In the genomic region with DNA sequence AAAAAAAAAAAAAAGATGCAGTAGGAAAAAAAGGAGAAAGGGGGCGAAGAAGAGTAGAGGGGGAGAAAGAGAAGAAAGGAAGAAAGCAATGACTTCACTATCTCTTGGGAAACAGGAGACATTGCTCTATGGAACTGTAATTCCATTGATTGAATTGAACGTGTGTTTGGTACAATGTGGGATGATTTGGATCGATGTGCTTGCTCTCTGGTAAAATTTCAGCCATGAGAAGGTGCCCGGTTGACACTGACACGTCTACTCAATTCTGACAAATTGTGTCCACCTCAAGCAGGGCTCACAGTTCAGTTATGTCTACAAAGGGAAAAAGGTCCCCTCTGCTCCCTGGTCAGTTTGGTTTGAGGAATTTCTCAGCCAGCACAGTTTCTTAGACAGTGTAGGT, we compare ENCODE assay signal across 32 mouse cellular contexts.
"Had no signal": no experiment of that assay in that cellular context is flagged by ENCODE, and none has a peak within 500 bp of the region (broad histone marks: within the 10 kb centered on the region; RNA-seq: fewer than 3 reads in every experiment).

No protein-coding gene starts in this region.

- H3K4me3 ChIP-seq: left cerebral cortex, adult 2 months; limb, embryonic 10.5 days; limb, embryonic 12.5 days; limb, embryonic 13.5 days; limb, embryonic 15.5 days; liver, embryonic 13.5 days; liver, embryonic 15.5 days; lung, embryonic 15.5 days; megakaryocyte, embryonic 14.5 days; midbrain, embryonic 10.5 days; midbrain, embryonic 12.5 days; midbrain, embryonic 13.5 days; midbrain, embryonic 15.5 days; myocyte; neural tube, embryonic 12.5 days had no signal

- H3K27me3 ChIP-seq: limb, embryonic 12.5 days; limb, embryonic 13.5 days; limb, embryonic 15.5 days; liver, embryonic 13.5 days; liver, embryonic 15.5 days; lung, embryonic 15.5 days; megakaryocyte, embryonic 14.5 days; midbrain, embryonic 12.5 days; midbrain, embryonic 13.5 days; midbrain, embryonic 15.5 days; neural tube, embryonic 12.5 days had no signal

- H3K4me1 ChIP-seq: limb, embryonic 10.5 days; limb, embryonic 12.5 days; limb, embryonic 13.5 days; limb, embryonic 15.5 days; liver, embryonic 13.5 days; liver, embryonic 15.5 days; lung, embryonic 15.5 days; megakaryocyte, embryonic 14.5 days; midbrain, embryonic 10.5 days; midbrain, embryonic 12.5 days; midbrain, embryonic 13.5 days; midbrain, embryonic 15.5 days; neural tube, embryonic 12.5 days had no signal

- H3K36me3 ChIP-seq: limb, embryonic 10.5 days; limb, embryonic 12.5 days; limb, embryonic 13.5 days; limb, embryonic 15.5 days; liver, embryonic 13.5 days; liver, embryonic 15.5 days; lung, embryonic 15.5 days; midbrain, embryonic 10.5 days; midbrain, embryonic 12.5 days; midbrain, embryonic 13.5 days; midbrain, embryonic 15.5 days; neural tube, embryonic 12.5 days had no signal

- H3K4me2 ChIP-seq: limb, embryonic 12.5 days; limb, embryonic 13.5 days; limb, embryonic 15.5 days; liver, embryonic 11.5 days; liver, embryonic 13.5 days; liver, embryonic 15.5 days; lung, embryonic 14.5 days; lung, embryonic 15.5 days; midbrain, embryonic 11.5 days; midbrain, embryonic 12.5 days; midbrain, embryonic 13.5 days; midbrain, embryonic 15.5 days; neural tube, embryonic 12.5 days had no signal

- H3K27ac ChIP-seq: left cerebral cortex, adult 2 months; limb, embryonic 10.5 days; limb, embryonic 12.5 days; limb, embryonic 13.5 days; limb, embryonic 15.5 days; liver, embryonic 13.5 days; liver, embryonic 14.5 days; liver, embryonic 15.5 days; lung, embryonic 15.5 days; macrophage; midbrain, embryonic 10.5 days; midbrain, embryonic 12.5 days; midbrain, embryonic 13.5 days; midbrain, embryonic 15.5 days; neural tube, embryonic 12.5 days had no signal

- H3K9me3 ChIP-seq: limb, embryonic 10.5 days; limb, embryonic 12.5 days; limb, embryonic 13.5 days; limb, embryonic 15.5 days; liver, embryonic 13.5 days; liver, embryonic 15.5 days; lung, embryonic 15.5 days; midbrain, embryonic 10.5 days; midbrain, embryonic 12.5 days; midbrain, embryonic 13.5 days; midbrain, embryonic 15.5 days; neural tube, embryonic 12.5 days had no signal

- H3K9ac ChIP-seq: limb, embryonic 12.5 days; limb, embryonic 13.5 days; limb, embryonic 15.5 days; liver, embryonic 13.5 days; liver, embryonic 14.5 days; liver, embryonic 15.5 days; liver, postnatal 0 days; lung, embryonic 14.5 days; lung, embryonic 15.5 days; midbrain, embryonic 12.5 days; midbrain, embryonic 13.5 days; midbrain, embryonic 15.5 days; neural tube, embryonic 12.5 days had no signal

- DNase-seq: left cerebral cortex, postnatal 4 days; liver; liver, embryonic 13.5 days; liver, postnatal 0 days; lung, adult 18-20 months; lung, adult 2 months; lung, embryonic 14.5 days; lung, postnatal 10 days; lung, postnatal 14 days; lung, postnatal 36 days; lung, postnatal 4 days; midbrain, embryonic 14.5 days had no signal

- ATAC-seq: liver, postnatal 0 days; lung, postnatal 0 days; midbrain, embryonic 13.5 days; midbrain, embryonic 15.5 days; midbrain, embryonic 16.5 days had no signal
